Mouse (Mus musculus) olfactory bulb, adult 2 months (tissue): ENCODE data around the gene Nynrin.

Experiments used
- CTCF ChIP-seq: fragments of 200-500 bp; IDR thresholded peaks from 2 replicates; pipeline ENCODE4 v1.5.1; 2012; ENCODE audit warnings: low read depth, mild to moderate bottlenecking, low read length, moderate library complexity; ENCODE audit not compliant: insufficient read depth
- POLR2A ChIP-seq: fragments of 200-500 bp; IDR thresholded peaks from 2 replicates; pipeline ENCODE4 v1.6.1; 2012; ENCODE audit warnings: mild to moderate bottlenecking, low read depth, low read length, moderate library complexity; ENCODE audit not compliant: insufficient read depth

GRCm38 (mm10) chr14:55922475-55923232 is 68.8 kb downstream of the Nynrin start:
- no peak for TF ChIP-seq CTCF
- TF ChIP-seq POLR2A: no peak
